Mouse (Mus musculus) hindbrain, embryonic 12.5 days (tissue): ENCODE data around the gene Olfr1416. TPM values are rescaled to one million over a fixed set of nuclear protein-coding genes. Genes with fewer than 3 reads are reported as not detected.

Source experiments
- ATAC-seq: fragments of 200-750 bp; cut with Nextera tagmentation; 2 replicates; pipeline ENCODE4 v1.8.0; 2017; ENCODE audit warnings: moderate TSS enrichment; ENCODE audit not compliant: low FRiP score
- H3K27ac ChIP-seq: fragments of 300-500 bp; sonication (generic); 2 replicates; pipeline ENCODE4 v1.5.1; 2016; ENCODE audit warnings: mild to moderate bottlenecking
- H3K27me3 ChIP-seq: fragments of 300-500 bp; sonication (generic); 2 replicates; pipeline ENCODE4 v1.6.1; 2016; ENCODE audit warnings: mild to moderate bottlenecking
- H3K36me3 ChIP-seq: fragments of 300-500 bp; sonication (generic); 2 replicates; pipeline ENCODE4 v1.6.1; 2016; ENCODE audit warnings: mild to moderate bottlenecking
- H3K4me1 ChIP-seq: fragments of 300-500 bp; sonication (generic); 2 replicates; pipeline ENCODE4 v1.6.1; 2016
- H3K4me2 ChIP-seq: fragments of 300-500 bp; sonication (generic); replicated peaks from 2 replicates; pipeline ENCODE4 v1.6.1; 2016; ENCODE audit warnings: mild to moderate bottlenecking
- H3K4me3 ChIP-seq: fragments of 300-500 bp; sonication (generic); 2 replicates; pipeline ENCODE4 v1.5.1; 2016; ENCODE audit warnings: mild to moderate bottlenecking
- H3K9ac ChIP-seq: fragments of 300-500 bp; sonication (generic); 2 replicates; pipeline ENCODE4 v1.6.1; 2016; ENCODE audit warnings: mild to moderate bottlenecking, moderate library complexity
- H3K9me3 ChIP-seq: fragments of 300-500 bp; sonication (generic); replicated peaks from 2 replicates; pipeline ENCODE4 v1.6.1; 2016; ENCODE audit warnings: mild to moderate bottlenecking
- WGBS: fragments of 180-500 bp; shearing (Covaris S2); methylation state at CpG from one replicate; pipeline ENCODE4 v1.1.7; 2016; 5-methylcytosine and 5-hydroxymethylcytosine counted together
- polyA plus RNA-seq: library from polyadenylated mRNA; unstranded; fragments of >200 nt; fragmentation: Nextera tagmentation; extraction: Ambion mirVana; gene quantifications from 2 replicates; pipeline ENCODE4 v1.2.1, GENCODE M21; 2016

The Olfr1416 gene
- polyA plus RNA-seq, 1 experiment from 2014 or later: not detected

GRCm38 (mm10) chr1:92457758-92458157 lies 27.2 kb downstream of the Olfr1416 start:
- no peaks in the 10 kb centered on the region for H3K9me3 ChIP-seq
- H3K4me1 ChIP-seq: no peaks in the 10 kb centered on the region
- ATAC-seq: no peak
- no peak overlapping the region for H3K4me2 ChIP-seq
- no peaks in the 10 kb centered on the region for H3K27me3 ChIP-seq
- H3K4me3 ChIP-seq: no peak overlapping the region
- no peak overlapping the region for H3K9ac ChIP-seq
- peaks cover 90% of the 10 kb centered on the region for H3K36me3 ChIP-seq
- H3K27ac ChIP-seq: no peak overlapping the region

- Histone ChIP-seq H3K36me3 (peaks cover 85% of the 10 kb centered on the region), H3K9ac (no peak overlapping the region), H3K9me3 (no peaks in the 10 kb centered on the region), H3K27ac (no peak overlapping the region), H3K4me1 (no peaks in the 10 kb centered on the region), H3K27me3 (no peaks in the 10 kb centered on the region), H3K4me3 (no peak overlapping the region), H3K4me2 (no peak overlapping the region)
- WGBS: 80% methylated on average over 8 of the region's 8 CpGs
- ATAC-seq: no peak
Observed at GRCm38 (mm10) chr1:92453751-92454445, 31.0 kb downstream of the Olfr1416 start.

- Histone ChIP-seq H3K9ac (no peak overlapping the region), H3K4me1 (no peaks in the 10 kb centered on the region), H3K4me2 (no peak overlapping the region), H3K27ac (no peak overlapping the region), H3K36me3 (peaks cover 74% of the 10 kb centered on the region), H3K9me3 (no peaks in the 10 kb centered on the region), H3K27me3 (no peaks in the 10 kb centered on the region), H3K4me3 (no peak overlapping the region)
- ATAC-seq: no peak
- 90% methylated on average over 3 of the region's 3 CpGs for WGBS
Observed at GRCm38 (mm10) chr1:92448293-92448692, 36.6 kb downstream of the Olfr1416 start.

- Histone ChIP-seq H3K4me2 (no peak overlapping the region), H3K36me3 (peaks cover 57% of the 10 kb centered on the region), H3K9ac (no peak overlapping the region), H3K27ac (no peak overlapping the region), H3K9me3 (no peaks in the 10 kb centered on the region), H3K4me3 (no peak overlapping the region), H3K27me3 (no peaks in the 10 kb centered on the region), H3K4me1 (peaks cover 10% of the 10 kb centered on the region; the same call in 1 of the 2 replicates)
- ATAC-seq: no peak
- WGBS: 62% methylated on average over 6 of the region's 6 CpGs
Observed at GRCm38 (mm10) chr1:92441453-92442063, 43.4 kb downstream of the Olfr1416 start.

- Histone ChIP-seq H3K4me2 (no peak overlapping the region), H3K36me3 (peaks cover 54% of the 10 kb centered on the region), H3K9ac (no peak overlapping the region), H3K27me3 (no peaks in the 10 kb centered on the region), H3K4me3 (no peak overlapping the region), H3K4me1 (peaks cover 10% of the 10 kb centered on the region; the same call in 1 of the 2 replicates), H3K27ac (no peak overlapping the region), H3K9me3 (no peaks in the 10 kb centered on the region)
- ATAC-seq: no peak
- WGBS: 90% methylated on average over 9 of the region's 9 CpGs
Observed at GRCm38 (mm10) chr1:92440066-92440750, 44.7 kb downstream of the Olfr1416 start.

GRCm38 (mm10) chr1:92437678-92438271 lies 47.1 kb downstream of the Olfr1416 start:
- no peak overlapping the region for H3K27ac ChIP-seq
- H3K9me3 ChIP-seq: no peaks in the 10 kb centered on the region
- H3K4me3 ChIP-seq: no peak overlapping the region
- ATAC-seq: no peak
- H3K4me2 ChIP-seq: no peak overlapping the region
- H3K4me1 ChIP-seq: peaks cover 10% of the 10 kb centered on the region; the same call in 1 of the 2 replicates
- no peak overlapping the region for H3K9ac ChIP-seq
- WGBS: 60% methylated on average over 9 of the region's 9 CpGs
- H3K27me3 ChIP-seq: no peaks in the 10 kb centered on the region
- peaks cover 38% of the 10 kb centered on the region for H3K36me3 ChIP-seq

- H3K4me1 ChIP-seq: peaks cover 15% of the 10 kb centered on the region
- no peak overlapping the region for H3K9ac ChIP-seq
- H3K9me3 ChIP-seq: no peaks in the 10 kb centered on the region
- no peak for ATAC-seq
- no peak overlapping the region for H3K4me3 ChIP-seq
- H3K27ac ChIP-seq: no peak overlapping the region
- H3K27me3 ChIP-seq: no peaks in the 10 kb centered on the region
- H3K36me3 ChIP-seq: peaks cover 29% of the 10 kb centered on the region
- 63% methylated on average over 4 of the region's 4 CpGs for WGBS
- no peak overlapping the region for H3K4me2 ChIP-seq
Observed at GRCm38 (mm10) chr1:92436831-92437321, 48.0 kb downstream of the Olfr1416 start.

- peaks cover 15% of the 10 kb centered on the region for H3K36me3 ChIP-seq
- H3K27me3 ChIP-seq: no peaks in the 10 kb centered on the region
- H3K27ac ChIP-seq: no peak overlapping the region
- no peak overlapping the region for H3K9ac ChIP-seq
- H3K9me3 ChIP-seq: no peaks in the 10 kb centered on the region
- no peak for ATAC-seq
- WGBS: 71% methylated on average over 1 of the region's 1 CpGs
- H3K4me2 ChIP-seq: no peak overlapping the region
- H3K4me3 ChIP-seq: no peak overlapping the region
- peaks cover 18% of the 10 kb centered on the region for H3K4me1 ChIP-seq
Observed at GRCm38 (mm10) chr1:92434986-92435385, 49.9 kb downstream of the Olfr1416 start.

- Histone ChIP-seq H3K4me2 (no peak overlapping the region), H3K9ac (no peak overlapping the region), H3K4me1 (peaks cover 18% of the 10 kb centered on the region), H3K27me3 (no peaks in the 10 kb centered on the region), H3K27ac (no peak overlapping the region), H3K36me3 (no peaks in the 10 kb centered on the region), H3K4me3 (no peak overlapping the region), H3K9me3 (no peaks in the 10 kb centered on the region)
- ATAC-seq: no peak
- 65% methylated on average over 9 of the region's 9 CpGs for WGBS
Observed at GRCm38 (mm10) chr1:92432791-92433190, 52.1 kb downstream of the Olfr1416 start.

- Histone ChIP-seq H3K36me3 (no peaks in the 10 kb centered on the region), H3K9ac (no peak overlapping the region), H3K4me3 (no peak overlapping the region), H3K9me3 (no peaks in the 10 kb centered on the region), H3K27ac (0 out of 2 replicates have a peak overlapping the region, but pooled peaks have one; percentile 40), H3K27me3 (no peaks in the 10 kb centered on the region), H3K4me1 (peaks cover 13% of the 10 kb centered on the region), H3K4me2 (no peak overlapping the region)
- ATAC-seq: no peak
- 31% methylated on average over 4 of the region's 4 CpGs for WGBS
Observed at GRCm38 (mm10) chr1:92432098-92432497, 52.8 kb downstream of the Olfr1416 start.

- Histone ChIP-seq H3K27ac (no peak overlapping the region), H3K9ac (no peak overlapping the region), H3K4me1 (peaks cover 8% of the 10 kb centered on the region), H3K9me3 (no peaks in the 10 kb centered on the region), H3K4me3 (no peak overlapping the region), H3K4me2 (no peak overlapping the region), H3K27me3 (no peaks in the 10 kb centered on the region), H3K36me3 (no peaks in the 10 kb centered on the region)
- WGBS: 79% methylated on average over 3 of the region's 3 CpGs
- no peak for ATAC-seq
Observed at GRCm38 (mm10) chr1:92431420-92431819, 53.5 kb downstream of the Olfr1416 start.

- ATAC-seq: no peak
- Histone ChIP-seq H3K27me3 (no peaks in the 10 kb centered on the region), H3K9ac (no peak overlapping the region), H3K36me3 (no peaks in the 10 kb centered on the region), H3K27ac (no peak overlapping the region), H3K4me2 (no peak overlapping the region), H3K4me1 (peaks cover 8% of the 10 kb centered on the region), H3K9me3 (no peaks in the 10 kb centered on the region), H3K4me3 (no peak overlapping the region)
- 95% methylated on average over 1 of the region's 1 CpGs for WGBS
Observed at GRCm38 (mm10) chr1:92430991-92431390, 53.9 kb downstream of the Olfr1416 start.
